Comparison of ENCODE assay signal across 8 mouse cellular contexts in genomic region chr10:86498051-86498672, GRCm38 (mm10). TPM values are rescaled to one million over a fixed set of nuclear protein-coding genes. Genes with fewer than 3 reads are reported as not detected.
DNase-seq lines count a peak whose midpoint lies in the region; ATAC-seq and TF ChIP-seq lines count a peak whose summit lies in the region.

No protein-coding gene starts in this region.

- WGBS in spleen, adult 2 months, result 6% methylated on average over 12 of the region's 12 CpGs
- WGBS in heart, embryonic 12.5 days, result 3% methylated on average over 12 of the region's 12 CpGs
- 2% methylated on average over 12 of the region's 12 CpGs for WGBS in kidney, embryonic 16.5 days
- WGBS in liver, embryonic 11.5 days, result 10% methylated on average over 12 of the region's 12 CpGs
- WGBS in neural tube, embryonic 13.5 days, result 3% methylated on average over 12 of the region's 12 CpGs

- no peaks in the 10 kb centered on the region; the same call in 1 of the 2 replicates for H3K4me1 ChIP-seq in spleen, adult 2 months (ENCODE audit: control insufficient read depth, insufficient read depth, insufficient read length)
- H3K4me1 ChIP-seq in heart, embryonic 12.5 days (replicated peaks), result peaks cover 10% of the 10 kb centered on the region
- peaks cover 34% of the 10 kb centered on the region; the same call in 1 of the 2 replicates for H3K4me1 ChIP-seq in kidney, embryonic 16.5 days (ENCODE audit: insufficient read depth, low read length)
- 0 out of 2 replicates have a peak, but pooled peaks cover 4% of the 10 kb centered on the region for H3K4me1 ChIP-seq in liver, embryonic 11.5 days (replicated peaks; ENCODE audit: control insufficient read depth, insufficient read depth, low read length)
- peaks cover 18% of the 10 kb centered on the region for H3K4me1 ChIP-seq in neural tube, embryonic 13.5 days (replicated peaks)

- TF ChIP-seq CTCF in spleen, adult 2 months (IDR thresholded peaks at IDR 0.05; ENCODE audit: extremely low read depth, insufficient read depth, insufficient read length, insufficient replicate concordance), result no peak

- no peak overlapping the region for H3K27ac ChIP-seq in spleen, adult 2 months (ENCODE audit: insufficient read depth, low read length)
- H3K27ac ChIP-seq in heart, embryonic 12.5 days (ENCODE audit: poor library complexity, severe bottlenecking), result peak overlapping the region; percentile 10; the same call in 1 of the 2 replicates
- peak overlapping the region; percentile 93 for H3K27ac ChIP-seq in kidney, embryonic 16.5 days (ENCODE audit: low read length)
- no peak overlapping the region for H3K27ac ChIP-seq in liver, embryonic 11.5 days (ENCODE audit: low read depth, low read length)
- H3K27ac ChIP-seq in neural tube, embryonic 13.5 days (replicated peaks), result peak overlapping the region; percentile 83

- peak; percentile 78 for ATAC-seq in heart, embryonic 12.5 days (ENCODE audit: insufficient number of reproducible peaks, low FRiP score)
- peak; percentile 82 for ATAC-seq in kidney, embryonic 16.5 days (ENCODE audit: low FRiP score, low TSS enrichment)
- peak; percentile 69 for ATAC-seq in liver, embryonic 11.5 days (replicated peaks; ENCODE audit: low FRiP score)
- peak; percentile 86 for ATAC-seq in neural tube, embryonic 13.5 days (ENCODE audit: low read depth)
- no peak for ATAC-seq in CD4-positive, CD25-positive, alpha-beta regulatory T cell, adult 4 months

- peak overlapping the region; percentile 39; the same call in 1 of the 2 replicates for H3K4me3 ChIP-seq in spleen, adult 2 months (ENCODE audit: extremely low read depth, insufficient read depth, insufficient read length)
- H3K4me3 ChIP-seq in heart, embryonic 12.5 days, result peak overlapping the region; percentile 56
- H3K4me3 ChIP-seq in kidney, embryonic 16.5 days (ENCODE audit: low read length), result peak overlapping the region; percentile 68
- H3K4me3 ChIP-seq in liver, embryonic 11.5 days (ENCODE audit: low read depth, low read length), result peak overlapping the region; percentile 40
- peak overlapping the region; percentile 56 for H3K4me3 ChIP-seq in neural tube, embryonic 13.5 days

- TF ChIP-seq POLR2A in spleen, adult 2 months (IDR thresholded peaks at IDR 0.05; ENCODE audit: low read depth, low read length), result no peak

- H3K9me3 ChIP-seq in heart, embryonic 12.5 days (replicated peaks), result no peaks in the 10 kb centered on the region
- H3K9me3 ChIP-seq in kidney, embryonic 16.5 days (ENCODE audit: low read length), result no peaks in the 10 kb centered on the region
- H3K9me3 ChIP-seq in liver, embryonic 11.5 days (ENCODE audit: control insufficient read depth, low read length), result no peaks in the 10 kb centered on the region
- H3K9me3 ChIP-seq in neural tube, embryonic 13.5 days, result no peaks in the 10 kb centered on the region

- no peaks in the 10 kb centered on the region for H3K27me3 ChIP-seq in spleen, adult 2 months (ENCODE audit: control insufficient read depth, insufficient read depth, low read length)
- H3K27me3 ChIP-seq in heart, embryonic 12.5 days (replicated peaks), result peaks cover 14% of the 10 kb centered on the region; the same call in 1 of the 2 replicates
- no peaks in the 10 kb centered on the region for H3K27me3 ChIP-seq in kidney, embryonic 16.5 days (ENCODE audit: insufficient read depth, low read length)
- H3K27me3 ChIP-seq in liver, embryonic 11.5 days (replicated peaks; ENCODE audit: control insufficient read depth, insufficient read depth, low read length), result no peaks in the 10 kb centered on the region
- no peaks in the 10 kb centered on the region for H3K27me3 ChIP-seq in neural tube, embryonic 13.5 days

- H3K4me2 ChIP-seq in heart, embryonic 12.5 days, result peak overlapping the region; percentile 87
- H3K4me2 ChIP-seq in kidney, embryonic 16.5 days (replicated peaks; ENCODE audit: low read depth, low read length), result peak overlapping the region; percentile 79
- peak overlapping the region; percentile 86 for H3K4me2 ChIP-seq in liver, embryonic 11.5 days
- H3K4me2 ChIP-seq in neural tube, embryonic 13.5 days, result peak overlapping the region; percentile 78

- H3K9ac ChIP-seq in heart, embryonic 12.5 days, result peak overlapping the region; percentile 75
- peak overlapping the region; percentile 80 for H3K9ac ChIP-seq in kidney, embryonic 16.5 days (replicated peaks; ENCODE audit: low read length)
- peak overlapping the region; percentile 51 for H3K9ac ChIP-seq in liver, embryonic 11.5 days (ENCODE audit: low read depth, low read length)
- H3K9ac ChIP-seq in neural tube, embryonic 13.5 days, result peak overlapping the region; percentile 84

- DNase-seq in spleen, adult 2 months (ENCODE audit: low read depth in 1 of 2, low spot score in 2 of 2), result no peak
- no peak for DNase-seq in spleen, postnatal 10 days (ENCODE audit: low spot score in 2 of 2)
- DNase-seq in embryo, embryonic 11 days, result peak; percentile 59
- peak; percentile 38 for DNase-seq in liver, embryonic 11.5 days (ENCODE audit: low spot score)

- no peaks in the 10 kb centered on the region for H3K36me3 ChIP-seq in spleen, adult 2 months (ENCODE audit: control insufficient read depth, insufficient read depth, low read length)
- H3K36me3 ChIP-seq in heart, embryonic 12.5 days, result no peaks in the 10 kb centered on the region
- no peaks in the 10 kb centered on the region for H3K36me3 ChIP-seq in kidney, embryonic 16.5 days (ENCODE audit: insufficient read depth, low read length)
- no peaks in the 10 kb centered on the region for H3K36me3 ChIP-seq in liver, embryonic 11.5 days (ENCODE audit: control insufficient read depth, insufficient read depth, low read length)
- H3K36me3 ChIP-seq in neural tube, embryonic 13.5 days, result no peaks in the 10 kb centered on the region

RNA-seq across cellular contexts. Expression of gene Syn3, which starts 0.5 kb away (rescaled TPM):
- polyA plus RNA-seq in spleen, adult 2 months (2012; rRNA removed), result 0.05 and 0.18 TPM in 2 replicates
- polyA plus RNA-seq in heart, embryonic 12.5 days (2016; fragmentation: Nextera tagmentation; extraction: Ambion mirVana), result 1.5 TPM in 2 replicates
- polyA plus RNA-seq in kidney, embryonic 16.5 days (2015; fragmentation: Nextera tagmentation; extraction: Ambion mirVana), result 7.4 and 9.4 TPM in 2 replicates
- 0.58 and 0.66 TPM in 2 replicates for polyA plus RNA-seq in liver, embryonic 11.5 days (2014; fragmentation: Nextera tagmentation; extraction: Ambion mirVana)
- polyA plus RNA-seq in neural tube, embryonic 13.5 days (2015; fragmentation: Nextera tagmentation; extraction: Ambion mirVana), result 14.7 and 16.5 TPM in 2 replicates
- polyA plus RNA-seq in CD4-positive, CD25-positive, alpha-beta regulatory T cell, adult 4 months (2017; shearing (Covaris generic)), result under 1 TPM in 1 of 2 experiments, not detected in 1; 0.22 TPM

Comparison
In these comparisons a context has a peak if more than half of its experiments do, and no peak if none do; other contexts are left out.
1. DNase-seq: peak in embryo, embryonic 11 days (single experiment) and liver, embryonic 11.5 days (single experiment); none in spleen, adult 2 months (0 of 2) and spleen, postnatal 10 days (0 of 2).
2. H3K27ac ChIP-seq: peak in heart, embryonic 12.5 days (single experiment), kidney, embryonic 16.5 days (single experiment) and neural tube, embryonic 13.5 days (single experiment); none in spleen, adult 2 months (single experiment) and liver, embryonic 11.5 days (single experiment).
3. Peak in every context shown above with its lines, with median percentiles within 50 percentile points of each other: H3K4me3 ChIP-seq, H3K4me2 ChIP-seq and H3K9ac ChIP-seq.